Mouse (Mus musculus): ENCODE results near the gene Rnf115. TPM values are rescaled to one million over a fixed set of nuclear protein-coding genes. Genes with fewer than 3 reads are reported as not detected.

Gene Rnf115
- polyA plus RNA-seq, 1 experiment from 2014 or later: 43.6 TPM

DNA sequence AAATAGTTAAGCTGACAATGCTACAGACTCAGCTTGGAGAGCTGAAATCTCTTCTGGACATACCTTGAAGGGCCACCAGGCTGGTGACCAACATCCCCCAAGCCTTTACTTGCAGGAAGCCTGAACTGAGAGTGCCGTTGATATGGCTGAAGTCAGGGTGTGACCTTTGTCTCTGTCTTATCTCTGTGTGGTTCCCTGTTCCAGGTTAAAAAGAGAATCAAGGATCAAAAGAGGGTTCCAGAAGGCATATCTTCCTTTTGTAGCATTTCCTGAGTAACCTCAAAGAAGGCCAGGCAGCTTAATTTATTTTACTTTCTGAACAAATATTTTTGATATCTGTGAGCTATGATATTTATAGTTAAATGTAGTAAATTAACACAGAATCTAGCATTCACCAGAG, 74.8 kb downstream of the Rnf115 start:
- H3K9ac ChIP-seq (ENCODE audit: low read depth, low read length): no peak overlapping the region
- H3K36me3 ChIP-seq (ENCODE audit: control insufficient read depth, insufficient read depth, low read length): no peaks in the 10 kb centered on the region
- 40% methylated on average over 1 of the region's 1 CpGs for WGBS

DNA sequence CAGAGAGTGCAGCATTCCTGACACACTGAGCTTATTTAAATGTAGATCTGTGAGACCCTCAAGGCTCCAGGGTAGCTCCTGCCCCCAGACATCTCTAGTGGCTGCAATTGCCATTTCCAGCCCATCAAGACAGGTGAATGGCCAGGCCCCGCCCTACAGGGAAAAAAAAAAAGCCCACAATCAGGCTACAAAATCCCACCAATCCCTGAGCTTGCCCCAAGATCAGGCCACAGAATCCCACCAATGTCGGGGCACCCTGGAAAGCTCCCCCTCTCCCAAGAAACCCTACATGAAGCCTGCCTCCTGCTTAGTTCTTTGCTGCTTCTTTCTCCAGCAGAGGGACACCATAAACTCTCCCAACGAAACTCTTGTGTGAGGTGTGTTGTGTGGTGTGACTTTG, 80.7 kb downstream of the Rnf115 start:
- Histone ChIP-seq H3K27ac (ENCODE audit: low read length) (no peak overlapping the region), H3K36me3 (ENCODE audit: control insufficient read depth, insufficient read depth, low read length) (no peaks in the 10 kb centered on the region), H3K9ac (ENCODE audit: low read depth, low read length) (no peak overlapping the region), H3K27me3 (replicated peaks; ENCODE audit: control insufficient read depth, insufficient read depth, low read length) (no peaks in the 10 kb centered on the region), H3K4me1 (ENCODE audit: control insufficient read depth, insufficient read depth, low read length) (peaks cover 6% of the 10 kb centered on the region; the same call in 1 of the 2 replicates), H3K9me3 (ENCODE audit: control insufficient read depth, low read length) (no peaks in the 10 kb centered on the region), H3K4me2 (ENCODE audit: low read depth, low read length) (no peak overlapping the region), H3K4me3 (ENCODE audit: low read length) (no peak overlapping the region)
- WGBS: 65% methylated on average over 3 of the region's 3 CpGs
- ATAC-seq: no peak

More for the DNA sequence above, 74.8 kb downstream of the Rnf115 start:
- H3K4me2 ChIP-seq (ENCODE audit: low read depth, low read length): no peak overlapping the region
- ATAC-seq: no peak; the same call in 1 of the 2 replicates
- H3K27me3 ChIP-seq (replicated peaks; ENCODE audit: control insufficient read depth, insufficient read depth, low read length): no peaks in the 10 kb centered on the region
- no peak overlapping the region for H3K4me3 ChIP-seq (ENCODE audit: low read length)
- H3K9me3 ChIP-seq (ENCODE audit: control insufficient read depth, low read length): no peaks in the 10 kb centered on the region
- H3K27ac ChIP-seq (ENCODE audit: low read length): no peak overlapping the region
- no peaks in the 10 kb centered on the region for H3K4me1 ChIP-seq (ENCODE audit: control insufficient read depth, insufficient read depth, low read length)

DNA sequence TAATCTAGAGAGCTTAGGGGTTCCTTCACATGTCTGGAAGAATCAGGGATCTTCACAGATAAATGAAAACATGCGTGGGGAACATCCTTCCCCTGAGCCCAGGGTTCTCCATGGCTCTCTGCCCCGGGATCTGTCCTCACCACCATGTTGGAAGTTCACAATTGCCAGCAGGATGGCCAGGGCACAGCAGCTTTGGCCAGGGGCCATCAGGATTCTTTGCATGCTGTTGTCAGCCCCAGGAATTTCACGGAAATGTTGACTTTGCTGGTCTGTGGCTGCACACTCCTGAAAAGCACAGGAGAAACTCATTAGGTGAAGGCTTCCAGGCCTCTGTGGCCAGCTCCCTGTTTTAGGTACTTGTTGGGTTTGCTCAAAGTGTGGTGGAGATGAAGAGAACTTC, 81.2 kb downstream of the Rnf115 start:
- no peaks in the 10 kb centered on the region for H3K27me3 ChIP-seq (replicated peaks; ENCODE audit: control insufficient read depth, insufficient read depth, low read length)
- no peaks in the 10 kb centered on the region for H3K36me3 ChIP-seq (ENCODE audit: control insufficient read depth, insufficient read depth, low read length)
- H3K4me1 ChIP-seq (ENCODE audit: control insufficient read depth, insufficient read depth, low read length): peaks cover 11% of the 10 kb centered on the region
- H3K27ac ChIP-seq (ENCODE audit: low read length): no peak overlapping the region
- WGBS: 69% methylated on average over 3 of the region's 3 CpGs
- no peaks in the 10 kb centered on the region for H3K9me3 ChIP-seq (ENCODE audit: control insufficient read depth, low read length)
- no peak overlapping the region for H3K4me3 ChIP-seq (ENCODE audit: low read length)
- ATAC-seq: no peak
- H3K4me2 ChIP-seq (ENCODE audit: low read depth, low read length): no peak overlapping the region
- H3K9ac ChIP-seq (ENCODE audit: low read depth, low read length): no peak overlapping the region

DNA sequence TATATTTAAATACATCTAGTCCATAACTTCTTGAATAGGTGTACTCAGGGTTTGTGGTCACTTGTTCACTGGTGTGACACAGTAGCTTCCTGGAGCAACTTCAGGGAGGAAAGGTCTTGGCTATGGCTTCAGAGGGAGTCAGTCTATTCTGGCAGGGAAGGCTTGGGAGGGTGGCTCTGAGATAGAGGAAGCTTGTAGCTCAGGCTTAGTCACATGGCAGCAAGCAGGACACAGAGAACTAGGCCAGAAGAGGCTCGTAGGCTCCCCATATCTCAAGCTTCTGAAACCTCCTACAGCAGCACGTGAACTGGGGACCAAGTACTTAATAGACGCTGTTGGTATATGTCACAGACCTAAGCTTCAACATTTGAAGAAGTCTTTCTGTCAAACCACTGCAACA, 83.8 kb downstream of the Rnf115 start:
- Histone ChIP-seq H3K9ac (ENCODE audit: low read depth, low read length) (no peak overlapping the region), H3K9me3 (ENCODE audit: control insufficient read depth, low read length) (no peaks in the 10 kb centered on the region), H3K36me3 (ENCODE audit: control insufficient read depth, insufficient read depth, low read length) (no peaks in the 10 kb centered on the region), H3K4me2 (ENCODE audit: low read depth, low read length) (no peak overlapping the region), H3K27me3 (replicated peaks; ENCODE audit: control insufficient read depth, insufficient read depth, low read length) (no peaks in the 10 kb centered on the region), H3K4me3 (ENCODE audit: low read length) (no peak overlapping the region), H3K4me1 (ENCODE audit: control insufficient read depth, insufficient read depth, low read length) (peaks cover 15% of the 10 kb centered on the region), H3K27ac (ENCODE audit: low read length) (no peak overlapping the region)
- 85% methylated on average over 3 of the region's 3 CpGs for WGBS
- ATAC-seq: no peak

DNA sequence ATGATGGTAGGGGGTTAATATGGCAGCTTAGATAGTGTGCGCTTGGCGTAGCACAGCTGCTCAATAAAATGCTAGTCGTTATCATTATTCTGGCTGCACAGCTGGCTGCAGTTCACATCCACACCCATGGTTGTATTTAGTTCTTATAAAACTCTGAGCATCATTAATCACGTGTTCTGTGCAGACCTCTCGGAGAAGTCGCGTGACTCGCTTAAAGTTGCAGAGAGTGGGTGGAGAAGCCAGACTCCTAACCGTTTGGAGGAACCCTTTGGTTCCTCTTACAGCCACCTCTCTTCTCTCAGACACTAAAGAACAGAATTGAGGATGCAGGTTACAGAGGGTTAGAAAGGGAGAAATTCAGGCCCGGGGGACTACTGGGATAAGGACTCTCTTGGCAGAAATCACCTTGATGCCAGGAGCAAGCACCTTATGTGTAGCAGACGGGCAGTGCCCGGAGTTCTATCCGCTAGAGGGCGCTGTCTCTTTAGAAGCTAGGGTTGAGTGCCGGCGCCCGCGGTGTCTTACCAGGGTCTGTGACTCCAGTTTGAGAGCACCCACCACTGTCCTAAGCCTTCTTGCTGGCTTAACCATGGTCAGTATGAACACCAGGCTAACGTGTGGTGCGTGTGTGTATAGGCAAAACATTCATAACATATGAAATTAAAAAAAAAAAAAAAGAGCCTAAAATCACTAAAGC, 85.1 kb downstream of the Rnf115 start:
- Histone ChIP-seq H3K4me1 (ENCODE audit: control insufficient read depth, insufficient read depth, low read length) (peaks cover 15% of the 10 kb centered on the region), H3K9me3 (ENCODE audit: control insufficient read depth, low read length) (no peaks in the 10 kb centered on the region), H3K27me3 (replicated peaks; ENCODE audit: control insufficient read depth, insufficient read depth, low read length) (no peaks in the 10 kb centered on the region), H3K4me2 (ENCODE audit: low read depth, low read length) (peak overlapping the region; percentile 43), H3K9ac (ENCODE audit: low read depth, low read length) (no peak overlapping the region), H3K27ac (ENCODE audit: low read length) (no peak overlapping the region), H3K36me3 (ENCODE audit: control insufficient read depth, insufficient read depth, low read length) (no peaks in the 10 kb centered on the region), H3K4me3 (ENCODE audit: low read length) (peak overlapping the region; percentile 12; the same call in 1 of the 2 replicates)
- 37% methylated on average over 20 of the region's 20 CpGs for WGBS
- peak; percentile 74 for ATAC-seq

DNA sequence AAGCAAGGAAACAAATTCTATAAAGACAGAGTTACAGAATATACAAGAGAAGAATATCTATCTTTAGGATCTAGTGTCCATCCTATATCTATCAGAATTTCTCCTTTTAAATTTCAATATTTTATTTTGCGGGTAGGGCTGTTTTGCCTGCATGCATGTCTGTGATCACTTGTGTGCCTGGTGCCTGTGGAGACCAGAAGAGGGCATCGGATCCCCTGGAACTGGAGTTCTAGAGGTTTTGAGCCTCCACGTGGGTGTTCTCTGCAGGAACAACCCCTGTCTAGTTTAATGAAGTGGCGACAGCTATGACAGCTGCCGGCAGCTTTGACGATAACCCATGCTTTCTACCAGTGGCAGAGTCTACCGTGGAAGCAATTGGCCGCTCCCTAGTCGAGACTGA, 85.6 kb downstream of the Rnf115 start:
- Histone ChIP-seq H3K4me1 (ENCODE audit: control insufficient read depth, insufficient read depth, low read length) (peaks cover 15% of the 10 kb centered on the region), H3K4me2 (ENCODE audit: low read depth, low read length) (peak overlapping the region; percentile 43), H3K27ac (ENCODE audit: low read length) (no peak overlapping the region), H3K9ac (ENCODE audit: low read depth, low read length) (no peak overlapping the region), H3K9me3 (ENCODE audit: control insufficient read depth, low read length) (no peaks in the 10 kb centered on the region), H3K36me3 (ENCODE audit: control insufficient read depth, insufficient read depth, low read length) (no peaks in the 10 kb centered on the region), H3K4me3 (ENCODE audit: low read length) (no peak overlapping the region; the same call in 1 of the 2 replicates), H3K27me3 (replicated peaks; ENCODE audit: control insufficient read depth, insufficient read depth, low read length) (no peaks in the 10 kb centered on the region)
- peak; percentile 85 for ATAC-seq
- WGBS: 17% methylated on average over 9 of the region's 9 CpGs

DNA sequence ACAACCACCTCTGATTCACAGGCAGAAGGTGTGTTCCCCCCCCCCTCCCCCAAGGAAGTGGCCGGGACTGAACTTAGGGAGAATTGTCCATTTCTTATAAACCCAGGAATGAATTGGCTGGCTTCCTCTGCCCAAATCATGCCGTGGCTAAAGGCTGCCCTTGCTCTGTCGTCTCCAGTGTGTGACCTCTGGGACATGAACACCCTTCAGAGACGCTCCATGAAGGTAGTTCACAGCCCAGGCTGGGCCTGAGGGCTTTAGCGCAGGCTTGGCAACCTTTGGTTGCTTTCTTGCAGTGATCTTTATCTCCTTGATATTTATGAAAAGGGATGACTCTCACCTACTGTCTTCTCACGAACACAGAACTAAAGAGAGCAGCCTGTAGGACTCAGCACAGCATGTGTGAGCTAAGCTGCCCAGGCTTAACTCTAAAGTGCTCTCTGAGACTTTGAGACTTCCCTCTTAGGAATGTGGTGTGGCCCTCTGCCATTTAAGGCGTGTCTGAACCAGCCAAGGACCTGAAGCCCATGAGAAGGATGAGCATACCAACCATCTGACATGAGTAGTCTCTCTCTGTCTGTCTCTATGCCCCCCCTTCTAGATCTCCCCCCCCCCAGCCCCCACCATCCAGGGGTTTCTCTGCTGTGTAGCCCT, 86.3 kb downstream of the Rnf115 start:
- H3K4me1 ChIP-seq (ENCODE audit: control insufficient read depth, insufficient read depth, low read length): peaks cover 15% of the 10 kb centered on the region
- WGBS: 54% methylated on average over 7 of the region's 7 CpGs
- H3K9me3 ChIP-seq (ENCODE audit: control insufficient read depth, low read length): no peaks in the 10 kb centered on the region
- H3K27me3 ChIP-seq (replicated peaks; ENCODE audit: control insufficient read depth, insufficient read depth, low read length): no peaks in the 10 kb centered on the region
- peak overlapping the region; percentile 25 for H3K4me2 ChIP-seq (ENCODE audit: low read depth, low read length)
- no peak overlapping the region; the same call in 1 of the 2 replicates for H3K4me3 ChIP-seq (ENCODE audit: low read length)
- peak; percentile 80 for ATAC-seq
- H3K36me3 ChIP-seq (ENCODE audit: control insufficient read depth, insufficient read depth, low read length): no peaks in the 10 kb centered on the region
- no peak overlapping the region; the same call in 1 of the 2 replicates for H3K27ac ChIP-seq (ENCODE audit: low read length)
- H3K9ac ChIP-seq (ENCODE audit: low read depth, low read length): no peak overlapping the region

DNA sequence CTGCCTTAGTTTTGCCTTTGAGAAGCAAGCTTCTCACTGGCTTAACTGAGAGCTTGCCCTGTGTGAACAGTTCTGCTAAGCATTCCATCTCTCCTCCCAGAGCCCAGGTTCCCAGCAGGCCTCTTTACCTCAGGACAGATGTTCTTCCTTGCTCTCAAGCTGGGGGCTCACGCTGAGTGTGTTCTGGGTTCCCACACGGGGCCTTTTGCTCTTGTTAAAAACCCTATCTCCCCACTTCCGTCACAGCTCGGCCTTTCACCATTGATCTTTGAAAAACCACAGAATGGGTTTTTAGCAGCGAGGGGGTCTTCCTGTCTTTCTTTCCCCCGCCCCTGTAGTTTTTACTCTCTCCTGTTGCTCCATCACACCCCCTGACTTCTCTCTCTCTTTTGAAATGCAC, 86.9 kb downstream of the Rnf115 start:
- no peak overlapping the region for H3K9ac ChIP-seq (ENCODE audit: low read depth, low read length)

DNA sequence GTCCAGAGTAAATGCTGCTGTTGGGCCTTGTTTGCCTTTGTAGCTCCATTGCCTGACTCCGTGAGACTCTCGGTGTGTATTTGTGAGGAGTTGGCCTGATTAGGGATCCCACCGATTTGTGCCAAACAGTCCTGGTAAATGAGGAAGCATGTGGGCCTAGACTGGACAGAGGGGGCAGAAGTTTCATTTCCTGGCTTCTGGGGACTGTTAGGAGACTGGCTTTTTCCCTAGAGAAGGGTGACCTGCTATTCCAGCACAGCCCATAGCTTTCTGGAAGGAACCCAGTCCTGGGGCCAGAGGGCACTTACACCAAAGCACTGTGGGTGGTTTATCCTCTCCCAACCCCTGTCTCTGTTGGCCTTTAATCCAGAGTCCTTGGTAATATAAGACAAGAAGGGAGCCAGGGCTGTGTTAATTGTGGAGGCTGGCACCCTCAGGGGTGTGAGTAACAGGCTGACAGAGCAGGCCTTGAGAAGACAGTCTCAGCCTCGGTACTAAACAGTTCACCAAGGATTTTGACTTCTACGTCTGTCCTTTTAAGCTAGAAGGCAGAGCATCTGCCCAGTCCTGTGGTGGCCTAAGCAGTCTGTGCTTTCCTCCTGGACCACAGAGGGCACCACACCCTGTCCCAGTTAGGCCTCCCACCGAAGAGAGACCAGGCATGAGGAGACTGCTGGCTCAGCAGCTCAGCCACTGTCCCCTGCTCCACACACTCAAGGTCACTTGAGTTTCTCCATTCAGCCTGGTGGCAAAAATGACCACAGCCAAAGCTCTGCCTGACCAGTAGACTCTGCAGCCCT, 92.9 kb downstream of the Rnf115 start:
- H3K9me3 ChIP-seq (ENCODE audit: control insufficient read depth, low read length): no peaks in the 10 kb centered on the region
- no peak for ATAC-seq
- no peaks in the 10 kb centered on the region for H3K4me1 ChIP-seq (ENCODE audit: control insufficient read depth, insufficient read depth, low read length)
- H3K4me2 ChIP-seq (ENCODE audit: low read depth, low read length): no peak overlapping the region
- H3K27me3 ChIP-seq (replicated peaks; ENCODE audit: control insufficient read depth, insufficient read depth, low read length): no peaks in the 10 kb centered on the region
- no peak overlapping the region for H3K27ac ChIP-seq (ENCODE audit: low read length)
- H3K9ac ChIP-seq (ENCODE audit: low read depth, low read length): no peak overlapping the region
- WGBS: 79% methylated on average over 6 of the region's 6 CpGs
- no peaks in the 10 kb centered on the region for H3K36me3 ChIP-seq (ENCODE audit: control insufficient read depth, insufficient read depth, low read length)
- H3K4me3 ChIP-seq (ENCODE audit: low read length): no peak overlapping the region

More for the DNA sequence above, 86.9 kb downstream of the Rnf115 start:
- Histone ChIP-seq H3K27me3 (replicated peaks; ENCODE audit: control insufficient read depth, insufficient read depth, low read length) (no peaks in the 10 kb centered on the region), H3K4me2 (ENCODE audit: low read depth, low read length) (no peak overlapping the region), H3K9me3 (ENCODE audit: control insufficient read depth, low read length) (no peaks in the 10 kb centered on the region), H3K4me3 (ENCODE audit: low read length) (no peak overlapping the region), H3K27ac (ENCODE audit: low read length) (no peak overlapping the region), H3K36me3 (ENCODE audit: control insufficient read depth, insufficient read depth, low read length) (no peaks in the 10 kb centered on the region), H3K4me1 (ENCODE audit: control insufficient read depth, insufficient read depth, low read length) (peaks cover 15% of the 10 kb centered on the region)
- ATAC-seq: no peak
- 63% methylated on average over 6 of the region's 6 CpGs for WGBS
